9 mouse cellular contexts compared by ENCODE assay signal in the genomic region with DNA sequence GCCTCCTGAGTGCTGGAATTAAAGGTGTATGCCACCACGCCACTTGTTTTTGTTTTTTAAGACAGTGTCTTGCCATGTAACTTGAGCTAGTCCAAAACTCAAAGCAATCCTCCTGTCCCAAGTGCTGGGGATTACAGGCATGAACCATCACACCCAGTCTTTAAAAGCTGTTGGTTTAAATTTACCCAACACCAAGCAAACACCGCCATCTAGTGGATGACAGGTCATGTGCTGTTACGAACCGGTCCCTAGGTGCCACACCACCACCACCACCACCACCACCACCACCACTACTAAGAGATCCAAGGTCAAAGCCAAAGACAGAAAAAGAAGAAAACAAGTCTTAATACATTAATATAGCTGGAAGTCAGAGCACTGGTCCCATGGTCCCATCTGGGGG. TPM values are rescaled to one million over a fixed set of nuclear protein-coding genes. Genes with fewer than 3 reads are reported as not detected.
A peak's percentile ranks its signal among the peaks of the same experiment; 100 is the strongest.
DNase-seq lines count a peak whose midpoint lies in the region; ATAC-seq and TF ChIP-seq lines count a peak whose summit lies in the region.
"Had no signal": no experiment of that assay in that cellular context is flagged by ENCODE, and none has a peak within 500 bp of the region (broad histone marks: within the 10 kb centered on the region; RNA-seq: fewer than 3 reads in every experiment).

No protein-coding gene starts in this region.

- no peak overlapping the region for H3K4me2 ChIP-seq in kidney, embryonic 14.5 days (replicated peaks; ENCODE audit: low read depth, low read length)
- no peak overlapping the region for H3K4me2 ChIP-seq in stomach, embryonic 16.5 days (ENCODE audit: low read depth, low read length)
- H3K4me2 ChIP-seq: neural tube, embryonic 13.5 days had no signal

- H3K27ac ChIP-seq in kidney, adult 2 months (ENCODE audit: insufficient read depth, low read depth, low read length) = no peak overlapping the region
- H3K27ac ChIP-seq in kidney, embryonic 14.5 days (ENCODE audit: low read depth, low read length) = no peak overlapping the region
- H3K27ac ChIP-seq in stomach, embryonic 16.5 days (ENCODE audit: low read length) = no peak overlapping the region
- H3K27ac ChIP-seq: neural tube, embryonic 13.5 days had no signal

- no peak for TF ChIP-seq POLR2A in kidney, adult 2 months (IDR thresholded peaks at IDR 0.05; ENCODE audit: low read depth, low read length)

- peak; percentile 78 for TF ChIP-seq CTCF in kidney, adult 2 months (conservative IDR thresholded peaks at IDR 0.05; ENCODE audit: insufficient read depth, insufficient read length, low read depth, low read length)

- no peaks in the 10 kb centered on the region for H3K9me3 ChIP-seq in kidney, embryonic 14.5 days (ENCODE audit: control insufficient read depth, low read length)
- H3K9me3 ChIP-seq in stomach, embryonic 16.5 days (replicated peaks; ENCODE audit: control insufficient read depth, low read length) = no peaks in the 10 kb centered on the region
- H3K9me3 ChIP-seq: neural tube, embryonic 13.5 days had no signal

- peak; percentile 82 for DNase-seq in kidney, adult 2 months
- peak; percentile 45 for DNase-seq in Muller cell, postnatal 12 days (ENCODE audit: inconsistent ontology term)
- peak; percentile 80 for DNase-seq in cerebellum, adult 8-10 months
- peak; percentile 78 to 84 for DNase-seq in layer of hippocampus, postnatal 10 days (ENCODE audit: low spot score in 2 of 2)
- peak; percentile 81 for DNase-seq in mesoderm, embryonic 11.5 days (ENCODE audit: low read depth, low spot score)

- no peak for ATAC-seq in kidney, embryonic 14.5 days (ENCODE audit: low FRiP score, low TSS enrichment)
- peak; percentile 71 for ATAC-seq in granulocyte monocyte progenitor cell, adult 5-6 weeks (replicated peaks; ENCODE audit: poor library complexity, severe bottlenecking)
- ATAC-seq in stomach, embryonic 16.5 days (ENCODE audit: insufficient read depth, low FRiP score) = peak; percentile 37; the same call in 1 of the 2 replicates

- no peak overlapping the region for H3K9ac ChIP-seq in kidney, embryonic 14.5 days (ENCODE audit: low read depth, low read length)
- no peak overlapping the region for H3K9ac ChIP-seq in stomach, embryonic 16.5 days (ENCODE audit: low read length)
- H3K9ac ChIP-seq: neural tube, embryonic 13.5 days had no signal

- H3K4me1 ChIP-seq in kidney, adult 2 months (ENCODE audit: control insufficient read depth, insufficient read depth, low read length) = no peaks in the 10 kb centered on the region
- no peaks in the 10 kb centered on the region for H3K4me1 ChIP-seq in kidney, embryonic 14.5 days (ENCODE audit: control insufficient read depth, insufficient read depth, low read length)
- no peaks in the 10 kb centered on the region for H3K4me1 ChIP-seq in stomach, embryonic 16.5 days (ENCODE audit: control insufficient read depth, insufficient read depth, low read length)
- H3K4me1 ChIP-seq: neural tube, embryonic 13.5 days had no signal

- H3K4me3 ChIP-seq in kidney, adult 2 months (ENCODE audit: insufficient read depth, low read depth, low read length) = no peak overlapping the region
- H3K4me3 ChIP-seq in kidney, embryonic 14.5 days (ENCODE audit: low read length) = no peak overlapping the region
- no peak overlapping the region for H3K4me3 ChIP-seq in stomach, embryonic 16.5 days (replicated peaks; ENCODE audit: low read length)
- H3K4me3 ChIP-seq: neural tube, embryonic 13.5 days had no signal

- no peaks in the 10 kb centered on the region for H3K27me3 ChIP-seq in kidney, adult 2 months (replicated peaks; ENCODE audit: control insufficient read depth, insufficient read depth, low read length)
- no peaks in the 10 kb centered on the region for H3K27me3 ChIP-seq in kidney, embryonic 14.5 days (ENCODE audit: control insufficient read depth, insufficient read depth, low read length)
- no peaks in the 10 kb centered on the region for H3K27me3 ChIP-seq in stomach, embryonic 16.5 days (ENCODE audit: control insufficient read depth, insufficient read depth, low read length)
- H3K27me3 ChIP-seq: neural tube, embryonic 13.5 days had no signal

- 17% methylated on average over 4 of the region's 4 CpGs for WGBS in kidney, adult 2 months
- WGBS in kidney, embryonic 14.5 days = 15% methylated on average over 4 of the region's 4 CpGs
- WGBS in stomach, embryonic 16.5 days = 9% methylated on average over 4 of the region's 4 CpGs

- H3K36me3 ChIP-seq in kidney, adult 2 months (ENCODE audit: control insufficient read depth, insufficient read depth, low read length) = no peaks in the 10 kb centered on the region
- H3K36me3 ChIP-seq in kidney, embryonic 14.5 days (ENCODE audit: control insufficient read depth, insufficient read depth, low read length) = no peaks in the 10 kb centered on the region
- no peaks in the 10 kb centered on the region for H3K36me3 ChIP-seq in stomach, embryonic 16.5 days (ENCODE audit: control insufficient read depth, insufficient read depth, low read length)
- H3K36me3 ChIP-seq: neural tube, embryonic 13.5 days had no signal

RNA-seq across cellular contexts. Expression of gene Rai1, which starts 28.0 kb away (rescaled TPM):
- polyA plus RNA-seq in kidney, adult 2 months (2012; rRNA removed) = 26.1 and 29.2 TPM in 2 replicates
- 29.1 and 34.4 TPM in 2 replicates for polyA plus RNA-seq in kidney, embryonic 14.5 days (2014; fragmentation: Nextera tagmentation; extraction: Ambion mirVana)
- total RNA-seq in granulocyte monocyte progenitor cell, adult 5-6 weeks (2014; fragmentation: Nextera tagmentation) = 37.5 and 52.4 TPM in 2 replicates
- 11.0 and 13.3 TPM in 2 replicates for total RNA-seq in granulocyte monocyte progenitor cell, adult 5-6 weeks (2017)
- total RNA-seq in layer of hippocampus, postnatal 10 days (2021) = 10 to 100 TPM; 70.7 to 83.2 TPM
- 13.9 and 16.1 TPM in 2 replicates for polyA plus RNA-seq in stomach, embryonic 16.5 days (2015; fragmentation: Nextera tagmentation; extraction: Ambion mirVana)

RNA-seq across cellular contexts. Expression of gene Pemt, which starts 30.5 kb away (rescaled TPM):
- polyA plus RNA-seq in kidney, adult 2 months (2012; rRNA removed) = 7.1 and 8.7 TPM in 2 replicates
- 13.6 and 13.9 TPM in 2 replicates for polyA plus RNA-seq in kidney, embryonic 14.5 days (2014; fragmentation: Nextera tagmentation; extraction: Ambion mirVana)
- 12.9 and 20.7 TPM in 2 replicates for total RNA-seq in granulocyte monocyte progenitor cell, adult 5-6 weeks (2014; fragmentation: Nextera tagmentation)
- total RNA-seq in granulocyte monocyte progenitor cell, adult 5-6 weeks (2017) = 3.7 and 14.6 TPM in 2 replicates
- total RNA-seq in layer of hippocampus, postnatal 10 days (2021) = 1 to 10 TPM; 6.5 to 7.1 TPM
- polyA plus RNA-seq in stomach, embryonic 16.5 days (2015; fragmentation: Nextera tagmentation; extraction: Ambion mirVana) = 8.1 and 9.5 TPM in 2 replicates
